Mouse (Mus musculus): ENCODE measurements around the gene Sgsm1.

Gene Sgsm1

GRCm38 (mm10) chr5:113216328-113216960 lies 94.1 kb downstream of the Sgsm1 start:
- DNase-seq = no peak

GRCm38 (mm10) chr5:113215610-113216011 lies 95.0 kb downstream of the Sgsm1 start:
- no peak for DNase-seq

GRCm38 (mm10) chr5:113214455-113214854 lies 96.1 kb downstream of the Sgsm1 start:
- peak; percentile 69 for DNase-seq

GRCm38 (mm10) chr5:113214041-113214440 lies 96.5 kb downstream of the Sgsm1 start:
- no peak for DNase-seq

GRCm38 (mm10) chr5:113212156-113212835 lies 98.3 kb downstream of the Sgsm1 start:
- no peak for DNase-seq

- no peak for DNase-seq
These were observed 100.3 kb downstream of the Sgsm1 start for GRCm38 (mm10) chr5:113210314-113210713.

- no peak for DNase-seq
These were observed 100.7 kb downstream of the Sgsm1 start for GRCm38 (mm10) chr5:113209898-113210297.

GRCm38 (mm10) chr5:113209401-113209750 lies 101.2 kb downstream of the Sgsm1 start:
- no peak for DNase-seq

GRCm38 (mm10) chr5:113208622-113209400 lies 101.8 kb downstream of the Sgsm1 start:
- peak; percentile 80 for DNase-seq

- peak; percentile 65 for DNase-seq
These were observed 102.5 kb downstream of the Sgsm1 start for GRCm38 (mm10) chr5:113208048-113208447.

GRCm38 (mm10) chr5:113206670-113207352 lies 103.8 kb downstream of the Sgsm1 start:
- DNase-seq = no peak

- no peak for DNase-seq
These were observed 106.4 kb downstream of the Sgsm1 start for GRCm38 (mm10) chr5:113204193-113204592.

GRCm38 (mm10) chr5:113199772-113200134 lies 110.8 kb downstream of the Sgsm1 start:
- DNase-seq = no peak

GRCm38 (mm10) chr5:113199126-113199771 lies 111.3 kb downstream of the Sgsm1 start:
- DNase-seq = no peak

- DNase-seq = no peak
These were observed 113.4 kb downstream of the Sgsm1 start for GRCm38 (mm10) chr5:113196916-113197794.

- DNase-seq = no peak
These were observed 114.7 kb downstream of the Sgsm1 start for GRCm38 (mm10) chr5:113195907-113196306.

GRCm38 (mm10) chr5:113195451-113195850 lies 115.1 kb downstream of the Sgsm1 start:
- DNase-seq = no peak

GRCm38 (mm10) chr5:113193762-113194161 lies 116.8 kb downstream of the Sgsm1 start:
- no peak for DNase-seq

Data from lung, postnatal 14 days (tissue).